Mouse (Mus musculus) T-cell, adult 2 months (primary cell): ENCODE results near the gene Agfg2.

ENCODE experiments used
- DNase-seq: peaks from one replicate; pipeline ENCODE4 v3.0.0; 2022; ENCODE audit warnings: low spot score

Gene Agfg2

DNA sequence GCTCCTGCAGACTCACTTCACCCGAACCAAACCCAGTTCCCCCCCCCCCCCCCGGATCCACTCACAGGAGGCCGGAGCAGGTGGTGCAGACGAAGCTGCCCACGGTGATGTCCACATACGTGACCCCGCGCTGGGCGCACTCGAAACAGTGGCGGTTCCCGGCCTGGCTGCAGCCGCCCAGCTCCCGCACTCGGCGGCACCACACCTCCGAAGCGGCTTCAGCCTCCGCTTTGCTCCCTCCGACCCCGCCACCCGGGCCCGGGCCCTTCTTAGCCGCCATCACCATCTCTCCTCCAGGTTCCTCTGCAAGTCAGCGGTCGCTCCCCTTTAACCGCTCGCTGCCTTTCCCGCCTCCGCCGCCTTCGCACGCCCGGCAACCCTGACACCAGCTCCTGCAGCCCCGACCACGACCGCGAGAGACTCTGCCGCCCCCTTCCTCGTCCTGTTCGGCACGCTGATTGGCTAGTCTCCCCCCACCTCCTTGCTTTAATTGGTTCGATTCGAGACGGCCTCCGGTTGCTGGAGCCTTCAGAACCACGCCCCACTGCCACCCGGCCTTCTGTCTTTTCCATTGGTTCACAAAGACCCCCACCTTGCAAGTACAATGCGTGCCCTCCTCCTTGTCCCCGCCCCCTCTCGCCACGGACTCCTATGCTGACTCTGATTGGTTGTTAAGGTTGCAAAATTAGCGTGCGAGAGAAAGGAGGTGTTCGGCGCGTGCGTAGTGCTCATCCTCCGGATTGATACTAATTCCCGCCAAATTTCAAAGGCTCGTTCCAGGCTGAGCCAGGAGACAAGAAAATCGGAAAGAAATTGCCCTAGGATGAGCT is at the start of gene Agfg2:
Gene Agfg2 (minus strand): TSS at position 433 of the 830 bp plus-strand sequence.
- peak; percentile 99 for DNase-seq

GRCm38 (mm10) chr5:137733638-137734288 is 49.2 kb upstream of the Agfg2 start:
- DNase-seq: no peak

DNA sequence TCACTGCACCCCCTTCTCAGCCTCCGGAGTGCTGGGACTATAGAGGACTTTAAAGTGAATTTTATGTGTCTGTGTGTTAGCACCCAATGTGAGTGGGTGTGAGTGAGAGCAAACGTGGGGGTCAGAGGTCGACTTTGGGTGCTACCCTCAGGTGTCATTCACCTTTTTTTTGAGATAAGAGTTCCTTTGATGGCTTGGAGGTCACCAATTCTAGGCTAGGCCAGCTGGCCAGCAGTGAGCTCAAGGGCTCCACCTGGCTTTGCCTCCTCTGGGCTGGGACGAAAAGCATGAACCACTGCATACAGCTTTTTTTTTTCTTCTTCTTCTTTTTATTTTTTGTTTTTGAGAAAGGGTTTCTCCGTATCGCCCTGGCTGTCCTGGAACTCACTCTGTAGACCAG is 42.2 kb upstream of the Agfg2 start:
- DNase-seq: no peak

GRCm38 (mm10) chr5:137723840-137724239 is 39.3 kb upstream of the Agfg2 start:
- DNase-seq: no peak

GRCm38 (mm10) chr5:137720558-137721164 is 36.1 kb upstream of the Agfg2 start:
- DNase-seq: peak; percentile 43

- DNase-seq: no peak
Measured at GRCm38 (mm10) chr5:137719088-137719487, 34.6 kb upstream of the Agfg2 start.

DNA sequence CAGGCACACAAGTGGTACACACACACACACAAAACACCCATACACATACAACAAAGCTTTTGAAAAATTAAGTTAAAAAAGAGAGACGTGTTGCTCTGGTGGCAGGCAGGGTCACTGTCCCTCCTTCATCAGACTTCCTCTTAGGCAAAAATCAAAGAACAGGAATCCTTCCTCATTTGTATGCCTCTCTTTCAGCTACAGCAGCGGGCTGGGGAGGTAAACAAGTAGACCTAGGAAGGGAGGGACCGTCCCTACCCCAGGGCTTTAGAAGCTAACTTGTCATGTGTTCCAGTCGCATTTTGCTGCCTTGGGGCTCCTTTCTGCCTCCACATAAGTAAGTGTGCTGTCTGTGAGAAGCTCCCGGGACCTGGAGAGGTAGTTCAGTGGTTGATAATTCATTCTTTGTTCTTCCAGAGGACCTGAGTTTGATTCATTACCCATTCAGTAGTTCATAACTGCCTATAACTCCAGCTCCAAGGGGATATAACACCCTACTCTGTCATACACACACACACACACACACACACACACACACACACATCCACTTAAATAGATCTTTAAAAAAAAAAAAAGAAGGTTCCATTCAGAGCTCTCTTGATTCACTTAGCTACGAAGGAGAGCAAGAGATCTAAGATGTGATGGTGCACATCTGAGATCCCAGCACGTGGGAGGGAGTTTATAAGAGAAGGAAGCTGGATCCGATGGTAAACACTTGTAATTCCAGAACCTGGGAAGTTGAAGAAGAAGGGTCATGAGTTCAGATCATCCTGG is 33.7 kb upstream of the Agfg2 start:
- peak; percentile 47 for DNase-seq

DNA sequence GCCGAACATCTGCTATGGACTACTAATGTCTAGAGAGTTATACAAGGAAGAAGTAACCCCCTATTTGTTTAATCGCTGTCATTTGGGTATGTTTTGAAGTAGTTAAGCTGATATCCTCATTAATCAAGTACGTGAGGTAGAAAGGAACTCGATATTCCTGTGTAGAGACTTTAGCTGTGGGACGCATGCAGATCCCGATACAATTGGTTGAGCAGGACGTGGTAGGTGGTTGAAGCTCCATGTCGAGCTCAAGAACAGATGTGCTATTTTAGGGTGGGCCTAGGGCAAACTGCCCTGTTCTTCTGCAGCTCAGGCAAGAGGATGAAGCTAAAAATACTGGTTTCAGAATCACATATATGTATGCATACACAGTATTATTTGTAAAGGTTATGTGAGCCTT is 31.2 kb upstream of the Agfg2 start:
- DNase-seq: no peak

- DNase-seq: no peak
Measured at GRCm38 (mm10) chr5:137713454-137713853, 28.9 kb upstream of the Agfg2 start.

GRCm38 (mm10) chr5:137706913-137707633 is 22.5 kb upstream of the Agfg2 start:
- peak; percentile 89 for DNase-seq

GRCm38 (mm10) chr5:137705242-137705641 is 20.7 kb upstream of the Agfg2 start:
- DNase-seq: peak; percentile 45

- no peak for DNase-seq
Measured at GRCm38 (mm10) chr5:137699850-137700249, 15.3 kb upstream of the Agfg2 start.

GRCm38 (mm10) chr5:137699080-137699479 is 14.6 kb upstream of the Agfg2 start:
- DNase-seq: no peak

- DNase-seq: no peak
Measured at GRCm38 (mm10) chr5:137695930-137696329, 11.4 kb upstream of the Agfg2 start.

DNA sequence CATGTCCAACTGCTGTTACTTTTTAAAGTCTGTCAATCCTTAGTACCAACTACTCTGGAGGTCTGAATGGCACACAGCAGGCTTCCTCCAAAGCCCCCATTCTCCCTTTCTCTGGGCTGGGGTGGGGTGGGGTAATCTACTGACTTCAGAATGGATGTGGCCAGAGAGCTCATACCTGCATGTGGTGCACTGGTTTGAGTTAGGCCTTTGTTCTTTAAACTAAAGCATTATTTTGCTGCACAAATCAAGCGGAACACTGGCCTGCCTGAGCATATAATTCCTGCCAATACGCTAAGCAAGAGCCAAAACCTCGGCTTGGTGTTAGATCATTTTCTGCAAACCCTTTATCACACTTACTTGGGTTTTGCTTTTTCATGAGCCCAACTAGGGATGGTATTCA is 10.3 kb upstream of the Agfg2 start:
- no peak for DNase-seq

- no peak for DNase-seq
Measured at GRCm38 (mm10) chr5:137691881-137692280, 7.4 kb upstream of the Agfg2 start.

GRCm38 (mm10) chr5:137690531-137690930 is 6.0 kb upstream of the Agfg2 start:
- no peak for DNase-seq

DNA sequence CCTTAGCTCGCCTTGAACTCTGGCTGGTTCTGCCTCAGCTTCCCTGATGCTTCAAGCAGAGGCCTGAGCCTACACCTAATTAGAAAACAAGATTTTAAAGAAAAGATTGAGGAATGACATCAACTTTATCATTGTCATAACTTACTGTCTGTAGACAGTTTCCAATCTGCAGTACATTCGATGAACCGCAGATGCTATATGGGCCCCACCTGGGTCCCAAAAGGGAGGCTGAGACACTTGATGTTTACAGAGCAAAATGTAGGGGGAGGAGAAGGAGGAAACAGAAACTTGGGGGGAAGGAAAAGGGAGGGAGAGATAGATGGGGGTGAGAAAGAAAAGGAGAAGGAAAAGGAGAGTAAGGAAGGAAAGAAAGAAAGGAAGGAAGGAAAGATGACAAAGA is 5.4 kb upstream of the Agfg2 start:
- DNase-seq: no peak

DNA sequence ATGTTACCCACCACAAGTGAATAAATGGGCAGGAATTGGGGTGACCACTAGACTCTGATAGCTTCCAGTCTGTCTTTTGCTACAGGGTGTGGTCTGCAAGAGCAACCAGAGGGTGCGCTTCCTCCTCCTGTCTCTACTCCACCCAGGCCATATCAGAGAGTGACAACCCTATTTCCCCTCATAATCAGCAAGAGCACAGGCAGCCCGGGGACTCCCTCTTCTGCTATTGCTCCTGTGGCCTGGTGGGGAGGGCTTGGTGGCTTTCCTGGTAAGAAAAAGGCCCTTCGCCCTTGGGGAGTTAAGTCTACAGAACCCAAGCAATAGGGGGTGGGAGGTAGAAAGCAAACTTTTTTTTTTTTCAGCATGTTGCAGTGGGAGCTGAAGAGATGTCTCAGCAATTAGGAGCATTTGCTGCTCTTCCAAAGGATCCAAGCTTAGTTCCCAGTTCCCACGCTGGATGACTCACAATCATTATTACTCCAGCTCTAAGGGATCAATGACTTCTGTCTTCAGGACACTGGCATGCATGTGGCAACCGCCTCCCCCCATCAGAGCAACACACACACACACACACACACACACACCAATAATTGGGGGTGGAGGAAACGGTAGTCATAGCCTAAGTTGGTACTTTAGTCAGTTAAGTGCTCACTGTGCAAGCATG is 1.7 kb upstream of the Agfg2 start:
- peak; percentile 41 for DNase-seq

- no peak for DNase-seq
Measured at GRCm38 (mm10) chr5:137685653-137686052, 1.1 kb upstream of the Agfg2 start.
